Mouse (Mus musculus): ENCODE results near the gene Cox6b1.

GRCm38 (mm10) chr7:30639083-30639482 lies 13.1 kb upstream of the Cox6b1 start:
- TF ChIP-seq CTCF (IDR thresholded peaks at IDR 0.05; ENCODE audit: low read depth, low read length) (no peak), POLR2A (IDR thresholded peaks at IDR 0.05; ENCODE audit: extremely low read depth, insufficient read depth, low read length) (no peak)

All from liver, adult 2 months (tissue).